Mouse (Mus musculus): ENCODE data around the gene Hist1h4c.
A peak's percentile ranks its signal among the peaks of the same experiment; 100 is the strongest.
"Not testable (repeated sequence)": the region's sequence is repeated elsewhere in the genome, so short reads cannot be mapped to it uniquely, and the experiment has no call there.

The Hist1h4c gene

DNA sequence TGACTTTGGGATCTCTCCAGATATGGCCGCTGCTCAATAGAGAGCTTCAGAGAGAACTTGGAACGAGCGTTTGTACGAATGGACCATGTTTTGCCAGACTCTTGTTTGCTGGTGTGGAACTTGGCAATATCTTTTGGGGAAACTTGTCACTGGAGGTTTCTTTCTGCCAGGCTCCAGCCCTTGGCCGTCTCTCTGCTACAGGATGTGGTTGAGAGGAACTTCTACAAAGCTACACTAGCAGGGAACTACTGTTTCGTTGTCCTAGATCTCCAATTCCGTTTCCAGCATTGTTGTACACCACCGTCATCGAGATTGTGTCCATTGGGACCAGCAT is 30.9 kb upstream of the Hist1h4c start:
- DNase-seq (ENCODE audit: low read depth, low spot score), result no peak

DNA sequence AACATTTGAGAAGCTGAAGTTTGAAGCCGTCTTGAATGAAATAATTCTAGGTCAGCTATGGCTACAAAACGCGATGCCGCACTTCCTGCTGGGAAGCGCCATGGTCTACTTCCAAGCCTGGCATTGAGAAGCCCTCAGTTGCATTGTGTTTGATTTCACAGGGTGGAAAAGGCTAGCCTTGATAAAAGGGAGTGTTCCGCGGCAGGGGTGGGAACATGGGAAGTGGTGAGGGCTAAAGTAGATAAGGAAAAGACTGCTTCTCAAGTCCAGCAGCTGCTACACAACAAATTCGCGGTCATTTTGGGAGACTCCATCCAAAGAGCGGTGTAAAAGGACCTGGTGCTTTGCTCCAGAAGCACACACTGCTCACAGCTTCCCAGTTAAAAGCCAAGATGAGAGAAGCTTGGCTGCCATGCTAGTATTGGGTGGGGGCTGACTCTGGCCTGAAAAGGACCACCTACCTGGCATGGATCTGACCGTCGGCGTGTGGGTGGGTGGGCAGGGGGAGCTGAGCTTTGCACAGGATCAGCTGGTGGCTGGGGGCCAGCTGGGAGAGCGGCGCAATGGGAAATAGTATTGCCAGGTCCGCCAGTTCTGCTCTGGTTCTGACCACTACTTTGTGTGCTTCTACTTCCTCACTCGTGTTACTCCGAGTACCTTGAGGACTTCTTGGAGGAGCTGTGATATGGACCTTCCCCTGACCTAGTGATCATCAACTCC is 30.4 kb upstream of the Hist1h4c start:
- no peak for DNase-seq (ENCODE audit: low read depth, low spot score)

DNA sequence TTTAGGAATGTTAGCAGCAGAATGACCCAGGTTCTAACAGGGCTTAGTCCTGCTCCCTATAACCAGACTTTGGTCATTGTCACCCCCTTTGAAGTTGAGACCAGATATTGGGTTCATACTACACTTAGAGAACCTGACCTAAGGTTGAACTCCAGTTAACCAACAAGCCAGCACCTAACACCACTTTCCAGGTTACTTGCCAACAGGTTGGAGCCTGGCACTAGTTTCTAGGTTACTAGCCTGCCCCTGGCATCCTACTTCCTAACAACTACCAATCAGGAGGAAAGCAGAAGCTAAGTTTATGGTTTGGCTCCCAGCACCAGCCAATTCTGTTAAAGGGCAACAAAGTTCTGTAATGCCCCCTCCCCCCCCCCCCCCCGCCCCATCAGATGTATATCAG is 27.0 kb upstream of the Hist1h4c start:
- DNase-seq (ENCODE audit: low read depth, low spot score), result no peak

DNA sequence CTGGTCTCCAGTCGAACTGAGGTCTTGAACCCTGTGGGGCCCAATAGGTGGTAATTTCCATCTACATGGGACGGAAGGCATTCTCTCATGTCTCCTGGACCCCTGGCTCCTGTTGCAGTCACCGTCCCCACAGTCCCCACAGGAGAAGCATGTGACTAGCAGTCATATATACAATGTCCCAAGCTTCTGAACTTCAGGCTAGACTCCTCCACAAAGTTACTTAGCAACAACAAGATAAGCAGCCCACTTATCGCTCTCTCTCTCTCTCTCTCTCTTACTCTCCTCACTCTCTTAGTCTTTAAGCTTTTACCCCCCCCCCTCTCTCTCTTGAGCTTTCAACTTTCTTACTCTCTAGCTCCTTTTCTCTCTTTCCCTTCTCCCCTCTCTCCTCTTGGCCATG is 26.0 kb upstream of the Hist1h4c start:
- DNase-seq (ENCODE audit: low read depth, low spot score), result no peak

DNA sequence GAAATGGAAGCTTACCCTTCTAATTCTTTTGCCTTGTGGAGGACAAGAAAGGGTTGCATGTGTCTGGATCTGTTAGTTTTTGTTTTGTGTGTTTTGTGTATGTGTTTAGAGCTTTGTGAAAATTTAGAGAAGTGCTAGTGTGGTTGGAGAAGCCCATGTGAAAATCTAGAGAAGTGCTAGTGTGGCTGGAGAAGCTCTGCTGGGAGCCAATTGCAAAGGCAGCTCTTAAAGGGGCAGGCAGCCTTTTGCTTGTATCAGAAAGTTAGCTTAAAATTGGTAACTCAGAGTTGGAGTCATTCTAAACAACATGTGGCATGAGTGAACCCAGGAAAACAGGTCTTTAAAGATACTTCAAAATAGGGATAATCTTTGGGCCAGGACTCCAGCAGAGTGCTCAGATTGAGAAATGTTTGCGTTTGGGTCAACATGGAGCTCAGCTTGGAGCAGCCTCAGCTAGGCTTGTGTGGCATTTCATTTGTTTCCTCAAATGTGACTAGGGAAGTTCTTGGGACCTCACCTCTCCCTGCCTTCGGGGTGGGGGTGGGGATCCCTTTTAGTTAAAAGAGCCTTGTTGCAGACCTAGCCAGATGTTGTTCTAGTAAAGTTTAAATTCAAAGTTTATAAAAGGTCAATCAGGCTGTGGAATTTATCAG is 19.5 kb upstream of the Hist1h4c start:
- not testable (repeated sequence) for DNase-seq (ENCODE audit: low read depth, low spot score)

DNA sequence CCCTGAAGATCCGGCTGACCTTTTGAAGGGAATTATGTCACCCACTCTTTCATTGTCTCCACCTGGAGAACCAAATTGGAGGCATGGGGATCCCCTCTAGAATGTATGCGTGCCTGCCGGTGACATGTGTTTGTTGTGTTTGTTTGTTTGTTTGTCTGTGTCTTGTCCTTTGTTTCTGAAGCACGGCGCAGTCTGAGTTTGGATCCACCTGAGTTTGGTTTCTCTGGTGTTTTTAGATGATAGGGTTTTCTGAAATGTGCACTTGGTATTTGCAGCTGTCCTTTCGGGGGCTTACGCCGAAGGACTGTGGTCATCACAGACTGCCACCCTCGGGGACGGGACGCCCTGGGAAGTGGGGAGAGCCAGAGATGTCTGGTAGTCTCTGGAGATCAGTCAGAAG is 18.9 kb upstream of the Hist1h4c start:
- no peak for DNase-seq (ENCODE audit: low read depth, low spot score)

DNA sequence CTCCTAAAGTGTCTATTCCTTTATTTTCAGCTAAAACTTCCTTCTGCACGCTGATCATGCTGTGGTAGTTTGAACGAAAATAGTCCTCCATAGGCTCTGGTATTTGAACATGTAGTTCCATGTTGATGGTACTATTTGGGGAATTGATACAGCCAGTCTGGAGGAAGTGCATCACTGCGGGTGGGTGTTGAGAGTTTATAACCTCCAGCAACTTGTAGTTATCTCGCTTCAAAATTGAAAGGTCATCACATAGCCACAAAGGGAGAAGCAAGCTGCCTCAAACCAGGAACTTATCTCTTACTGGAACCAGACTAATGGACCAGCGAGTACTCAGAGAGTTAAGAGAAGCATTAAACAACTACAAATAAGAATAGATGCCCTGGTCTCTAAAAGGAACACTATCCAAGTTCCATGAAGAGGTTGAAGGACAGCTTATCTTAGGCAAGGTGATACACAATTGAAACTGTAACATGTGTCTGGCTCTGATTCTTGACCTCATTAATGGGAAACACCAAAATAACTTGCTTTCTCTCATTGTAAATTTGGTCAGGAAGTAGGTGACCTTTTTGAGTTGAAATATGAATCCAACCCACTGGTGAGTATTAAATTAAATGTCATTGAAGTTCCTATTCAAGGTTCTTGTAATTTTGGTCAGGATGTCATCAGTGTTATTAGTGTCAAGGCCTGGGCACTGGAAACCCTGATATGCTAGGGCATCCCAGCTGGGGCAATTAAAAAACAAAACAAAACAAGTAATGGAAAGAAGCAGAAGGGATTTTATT is 18.2 kb upstream of the Hist1h4c start:
- DNase-seq (ENCODE audit: low read depth, low spot score), result no peak

DNA sequence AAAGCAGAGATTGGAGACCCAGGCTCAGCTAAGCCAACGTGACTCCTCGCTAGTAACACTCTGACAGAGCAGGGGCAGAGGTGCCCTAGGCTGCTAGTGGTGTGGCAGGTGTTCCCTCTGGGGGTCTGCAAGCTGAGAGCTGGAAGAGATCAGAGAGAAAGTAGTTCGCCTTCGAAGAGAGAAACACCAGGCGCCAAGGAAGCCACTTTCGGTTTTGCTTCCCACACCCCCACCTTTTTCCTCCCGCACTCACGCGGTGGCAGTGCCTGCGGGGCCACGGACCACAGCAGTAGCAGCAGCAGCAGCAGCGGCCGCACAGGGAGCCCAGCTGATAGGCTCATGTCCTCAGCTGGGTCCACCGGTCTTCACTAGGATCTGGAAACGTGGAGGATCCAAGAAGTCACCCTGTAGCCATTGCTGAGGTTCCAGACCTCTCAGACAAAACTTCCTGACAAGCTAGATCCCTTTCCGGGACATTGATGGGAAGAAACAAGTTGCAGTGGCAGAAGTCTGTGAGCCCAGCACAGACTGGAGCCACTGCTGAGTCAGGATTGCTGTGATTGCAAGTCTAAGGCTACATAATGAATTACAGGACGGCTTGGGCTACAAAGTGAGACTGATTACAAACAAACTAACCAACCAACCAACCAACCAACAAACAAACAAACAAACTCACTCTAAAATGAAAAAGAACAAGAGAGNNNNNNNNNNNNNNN is 12.3 kb upstream of the Hist1h4c start, which contains the start of gene Hfe:
TSS of gene Hfe (minus strand) at position 481 of the 716 bp plus-strand sequence.
- peak; percentile 58 for DNase-seq (ENCODE audit: low read depth, low spot score)

DNA sequence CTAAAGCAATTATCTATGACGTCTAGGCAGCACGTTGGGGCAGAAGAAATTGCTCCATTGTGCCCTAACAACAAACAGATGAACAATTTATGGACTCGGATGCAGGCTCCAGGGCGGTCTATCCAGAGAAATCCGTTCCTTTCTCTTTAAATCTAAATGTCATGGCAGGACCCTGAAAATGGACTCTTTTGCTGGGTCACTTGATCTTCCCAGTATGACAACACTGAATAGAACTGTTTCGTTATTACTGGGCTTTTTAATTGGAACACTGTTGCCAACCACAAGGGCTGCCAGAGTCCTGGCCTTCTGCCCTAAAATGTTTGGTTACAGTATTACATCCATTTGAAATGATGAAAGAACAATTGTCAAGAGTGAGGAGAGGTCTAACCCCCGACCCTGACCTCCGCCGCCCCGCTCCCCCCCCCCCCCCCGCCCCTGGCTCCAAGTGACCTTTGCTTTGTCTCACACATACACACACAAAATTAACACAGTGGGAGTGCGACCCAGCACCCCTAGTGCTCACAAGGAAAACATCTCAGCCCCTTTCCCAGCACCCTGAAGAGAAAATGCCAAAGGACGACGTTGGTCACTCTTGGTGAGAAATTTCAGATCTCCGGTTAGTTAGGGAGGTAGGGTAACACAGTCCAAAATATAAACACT is 11.6 kb upstream of the Hist1h4c start:
- DNase-seq (ENCODE audit: low read depth, low spot score), result no peak

DNA sequence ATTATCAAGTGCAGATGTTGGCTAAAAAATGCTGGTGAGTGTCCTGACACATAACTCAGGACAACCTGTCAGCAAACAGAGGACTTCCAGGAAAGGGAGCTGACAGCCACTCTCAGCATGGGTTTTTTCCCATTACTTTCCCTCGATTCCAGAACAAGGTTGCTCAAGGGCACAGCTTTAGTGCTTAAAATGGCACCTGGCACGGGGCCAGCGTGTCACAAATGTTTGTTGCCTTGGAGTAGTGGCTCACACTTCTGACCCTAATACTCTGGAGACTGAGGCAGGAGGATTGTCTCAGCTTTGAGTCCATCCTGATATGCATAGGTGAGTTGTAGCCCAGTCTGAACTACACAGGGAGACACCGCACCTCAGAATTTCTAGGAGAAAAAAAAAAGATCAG is 10.4 kb upstream of the Hist1h4c start:
- no peak for DNase-seq (ENCODE audit: low read depth, low spot score)

DNA sequence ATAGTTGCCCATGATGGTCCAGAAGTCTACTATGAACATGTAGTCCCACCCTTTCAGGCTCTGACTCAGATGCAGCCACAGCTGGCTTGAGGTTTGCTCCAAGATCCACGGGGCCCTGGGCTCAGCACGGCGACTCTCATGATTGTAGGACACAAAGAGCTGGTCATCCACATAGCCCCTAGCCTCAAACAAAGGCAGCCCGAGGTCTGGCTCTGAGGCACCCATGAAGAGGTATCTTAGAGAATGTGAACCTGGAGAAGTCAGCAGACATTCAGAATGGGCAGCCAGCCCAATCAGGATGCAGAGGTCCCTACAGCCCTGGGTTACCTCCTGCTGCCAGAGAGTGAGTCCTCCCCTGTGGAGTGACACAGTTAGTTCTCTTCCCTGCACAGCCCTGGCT is 9.8 kb upstream of the Hist1h4c start:
- DNase-seq (ENCODE audit: low read depth, low spot score), result no peak

DNA sequence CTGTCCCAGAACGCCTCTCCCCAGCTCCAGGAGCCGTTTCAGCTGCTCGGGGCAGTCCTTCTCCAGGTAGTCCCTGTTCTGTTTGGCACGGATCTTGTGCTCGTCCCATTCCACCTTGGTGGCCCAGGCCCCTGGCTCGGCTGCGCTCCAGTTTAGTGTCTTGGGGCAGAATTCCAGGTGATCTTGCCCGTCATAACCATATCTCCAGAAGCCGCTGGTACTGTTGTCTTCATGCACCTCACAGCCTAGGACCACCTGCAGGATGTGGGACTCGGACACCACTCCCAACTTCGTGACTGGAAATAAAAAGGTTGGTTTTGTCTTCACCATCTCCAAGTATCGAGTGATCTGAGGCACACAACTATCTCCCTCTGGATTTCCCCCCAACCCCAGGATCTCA is 8.5 kb upstream of the Hist1h4c start:
- no peak for DNase-seq (ENCODE audit: low read depth, low spot score)

DNA sequence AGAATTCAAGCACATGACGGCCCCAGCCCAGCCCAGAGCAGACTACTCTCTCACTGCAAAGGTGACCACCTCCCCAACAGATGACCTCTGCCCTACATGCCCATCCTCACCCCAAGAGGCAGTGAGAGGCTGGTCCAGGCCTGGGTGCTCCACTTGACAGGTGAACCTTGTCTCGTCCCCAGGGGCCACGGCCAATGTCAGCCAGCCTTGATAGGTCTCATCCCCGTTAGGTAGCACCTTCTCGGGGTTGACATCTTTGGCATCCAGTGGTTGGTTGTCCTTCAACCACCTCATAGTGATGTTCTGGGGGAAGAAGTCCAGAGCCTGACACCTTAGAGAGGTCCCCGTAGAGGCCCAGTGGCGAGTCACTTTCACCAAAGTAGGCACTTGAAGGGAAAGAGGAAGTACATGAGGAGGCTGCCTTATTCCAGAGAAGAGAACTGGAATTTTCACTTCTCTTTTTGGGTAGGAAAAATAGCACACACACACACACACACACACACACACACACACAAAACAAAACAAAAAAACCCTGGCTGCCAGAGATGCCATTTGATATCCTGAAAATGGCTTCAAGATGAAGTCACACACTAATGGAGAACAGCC is 7.6 kb upstream of the Hist1h4c start:
- DNase-seq (ENCODE audit: low read depth, low spot score), result no peak

DNA sequence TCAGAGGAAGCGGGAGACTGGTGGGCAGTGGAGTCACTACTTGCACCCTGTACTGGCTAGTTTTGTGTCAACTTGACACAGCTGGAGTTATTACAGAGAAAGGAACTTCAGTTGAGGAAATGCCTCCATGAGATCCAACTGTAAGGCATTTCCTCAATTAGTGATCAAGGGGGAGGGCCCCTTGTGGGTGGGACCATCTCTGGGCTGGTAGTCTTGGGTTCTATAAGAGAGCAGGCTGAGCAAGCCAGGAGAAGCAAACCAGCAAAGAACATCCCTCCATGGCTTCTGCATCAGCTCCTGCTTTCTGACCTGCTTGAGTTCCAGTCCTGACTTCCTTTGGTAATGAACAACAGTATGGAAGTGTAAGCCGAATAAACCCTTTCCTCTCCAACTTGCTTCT is 4.5 kb upstream of the Hist1h4c start:
- DNase-seq (ENCODE audit: low read depth, low spot score), result not testable (repeated sequence)

DNA sequence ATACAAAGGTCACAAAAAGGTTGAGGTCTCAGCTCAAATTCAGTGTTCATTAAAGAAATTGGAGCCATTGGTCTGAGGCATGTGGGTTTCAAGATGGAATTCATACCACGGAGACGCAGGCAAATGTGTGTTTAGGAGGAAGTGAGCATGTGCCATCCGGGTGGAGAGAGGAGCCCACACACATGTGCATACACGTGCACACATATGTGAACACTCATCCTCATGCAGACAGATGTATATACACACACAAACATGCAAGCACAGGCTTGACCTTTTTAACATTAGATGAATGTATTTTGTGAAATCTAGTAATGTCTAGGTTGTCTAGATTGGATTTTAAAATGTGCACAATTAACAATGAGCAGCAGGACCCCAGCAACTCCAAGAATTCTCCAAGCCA is 4.0 kb upstream of the Hist1h4c start:
- no peak for DNase-seq (ENCODE audit: low read depth, low spot score)

DNA sequence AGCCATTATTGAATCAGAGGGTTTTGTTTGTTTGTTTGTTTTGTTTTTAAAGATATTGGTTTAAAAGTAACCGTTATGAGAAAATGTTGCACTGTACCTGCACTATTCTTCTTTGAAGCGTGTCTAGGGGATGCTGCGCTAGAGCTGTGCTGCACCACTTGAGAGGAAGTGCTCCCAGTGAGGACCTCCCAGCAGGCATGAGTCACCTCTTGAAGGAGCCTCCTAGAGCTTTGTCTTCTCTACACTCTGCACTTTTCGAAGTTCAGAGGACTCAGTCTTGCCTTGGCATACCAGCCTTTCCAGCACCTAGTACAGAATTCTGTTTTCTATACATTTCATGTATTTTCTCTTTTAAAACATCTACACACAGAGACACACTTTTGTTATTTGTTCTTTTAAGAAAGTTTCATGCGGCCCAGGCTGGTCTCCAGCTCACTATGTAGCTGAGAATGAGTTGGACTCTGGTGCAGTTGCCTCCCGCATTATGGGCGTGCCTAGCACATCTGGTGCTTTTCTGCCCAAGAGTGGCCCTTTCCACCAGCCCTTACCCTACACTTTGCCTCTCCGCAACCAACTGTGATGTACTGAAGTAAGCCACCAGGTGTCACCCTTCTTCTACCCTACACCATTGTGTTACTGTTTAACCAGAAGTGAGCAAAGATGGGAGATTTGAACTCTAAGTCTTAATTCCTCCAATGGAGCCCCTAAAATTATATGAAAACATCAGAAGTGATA is 2.7 kb upstream of the Hist1h4c start:
- DNase-seq (ENCODE audit: low read depth, low spot score), result peak; percentile 91

DNA sequence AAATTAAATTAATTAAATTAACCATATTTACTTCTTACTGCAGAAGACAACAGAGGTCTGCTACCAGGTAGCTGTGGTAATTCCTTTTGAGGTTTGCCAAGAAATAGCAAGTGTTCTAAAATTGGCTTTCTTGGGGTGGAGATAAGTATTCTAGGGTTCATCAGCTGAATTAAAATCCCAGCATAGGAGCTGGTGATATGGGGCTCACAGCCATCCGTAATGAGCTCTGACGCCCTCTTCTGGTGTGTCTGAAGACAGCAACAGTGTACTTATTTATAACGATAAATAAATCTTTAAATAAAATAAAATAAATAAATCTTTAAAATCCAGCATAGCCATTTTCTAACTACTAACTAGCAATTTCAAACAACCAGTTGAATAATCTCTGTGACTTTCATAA is 1.5 kb upstream of the Hist1h4c start:
- no peak for DNase-seq (ENCODE audit: low read depth, low spot score)

DNA sequence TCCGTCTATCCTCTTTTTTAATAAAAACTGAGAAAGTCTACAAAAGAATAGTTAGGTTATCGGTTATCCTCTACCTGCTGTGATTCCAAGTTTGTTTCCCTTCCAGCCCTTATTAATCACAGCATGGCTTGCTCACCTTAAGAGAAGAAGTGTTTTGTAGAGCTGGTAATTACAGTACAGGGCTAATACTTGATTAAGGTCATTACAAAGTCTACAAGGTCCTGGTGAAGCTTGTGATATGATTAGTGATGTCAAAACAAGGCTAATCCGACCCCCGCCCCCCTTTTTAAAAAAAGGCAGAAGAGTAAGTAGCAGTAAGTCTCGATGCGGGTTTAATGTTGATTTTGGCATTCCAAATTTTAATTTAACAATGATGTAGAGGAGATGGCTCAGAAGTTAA is 742 bp upstream of the Hist1h4c start:
- DNase-seq (ENCODE audit: low read depth, low spot score), result no peak

DNA sequence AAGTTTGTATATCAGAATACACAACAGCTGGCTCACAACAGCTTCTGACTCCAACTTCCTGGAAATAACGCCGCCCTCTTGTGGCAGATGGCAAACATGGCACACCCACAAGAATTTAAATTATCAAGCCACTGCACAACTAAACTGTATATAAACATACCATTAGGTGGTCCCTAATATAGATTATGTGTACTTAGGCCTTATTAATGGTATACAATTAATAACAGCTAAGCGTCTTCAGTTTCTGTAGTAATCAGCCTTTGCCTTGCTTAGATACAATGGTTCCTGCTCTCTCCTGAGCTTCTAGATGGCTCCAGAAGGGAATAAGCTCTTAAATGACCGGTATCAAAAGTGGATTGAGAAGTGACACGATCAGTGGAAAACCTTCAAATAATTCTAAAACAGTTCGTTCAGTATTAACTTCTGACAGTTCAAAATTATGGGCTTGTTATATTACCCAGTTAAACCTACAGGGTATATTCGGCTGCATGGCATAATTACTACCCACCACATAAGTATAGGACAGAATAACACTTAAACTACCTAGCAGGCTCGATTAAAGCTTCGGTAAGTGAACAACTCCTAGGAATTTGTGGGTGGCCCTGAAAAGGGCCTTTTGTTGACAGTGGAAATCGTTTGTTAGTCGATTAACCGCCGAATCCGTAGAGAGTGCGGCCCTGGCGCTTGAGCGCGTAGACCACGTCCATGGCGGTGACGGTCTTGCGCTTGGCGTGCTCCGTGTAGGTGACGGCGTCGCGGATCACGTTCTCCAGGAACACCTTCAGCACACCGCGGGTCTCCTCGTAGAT is 559 bp downstream of the Hist1h4c start:
- DNase-seq (ENCODE audit: low read depth, low spot score), result peak; percentile 82

DNA sequence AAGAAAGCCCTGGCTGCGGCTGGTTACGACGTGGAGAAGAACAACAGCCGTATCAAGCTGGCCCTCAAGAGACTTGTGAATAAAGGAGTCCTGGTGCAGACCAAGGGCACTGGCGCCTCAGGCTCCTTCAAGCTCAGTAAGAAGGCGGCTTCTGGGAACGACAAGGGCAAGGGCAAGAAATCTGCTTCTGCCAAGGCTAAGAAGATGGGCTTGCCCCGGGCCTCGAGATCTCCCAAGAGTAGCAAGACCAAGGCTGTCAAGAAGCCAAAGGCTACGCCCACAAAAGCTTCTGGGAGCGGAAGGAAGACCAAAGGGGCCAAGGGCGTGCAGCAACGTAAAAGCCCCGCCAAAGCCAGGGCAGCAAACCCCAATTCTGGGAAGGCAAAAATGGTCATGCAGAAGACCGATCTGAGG is 2.2 kb downstream of the Hist1h4c start:
- peak; percentile 78 for DNase-seq (ENCODE audit: low read depth, low spot score)
